Mouse (Mus musculus): Measurements from ENCODE around the gene Dnajc5. TPM values are rescaled to one million over a fixed set of nuclear protein-coding genes. Genes with fewer than 3 reads are reported as not detected.

Dnajc5 gene
- polyA plus RNA-seq, 1 experiment = 52.7 TPM

Other genes with a start within 250 kb of the Dnajc5 start
- 18.1 and 21.0 TPM in 2 replicates for gene Gmeb2, start 232.4 kb upstream of the Dnajc5 start, polyA plus RNA-seq (2012; rRNA removed)
- 1.1 and 1.3 TPM in 2 replicates for gene Stmn3, start 206.0 kb upstream of the Dnajc5 start, polyA plus RNA-seq (2012; rRNA removed)
- gene Rtel1, start 200.7 kb upstream of the Dnajc5 start, polyA plus RNA-seq (2012; rRNA removed) = 42.1 and 55.2 TPM in 2 replicates
- 36.7 and 41.9 TPM in 2 replicates for gene Zgpat, start 155.6 kb upstream of the Dnajc5 start, polyA plus RNA-seq (2012; rRNA removed)
- gene Arfrp1, start 155.1 kb upstream of the Dnajc5 start, polyA plus RNA-seq (2012; rRNA removed) = 67.5 and 73.0 TPM in 2 replicates
- gene Lime1, start 140.4 kb upstream of the Dnajc5 start, polyA plus RNA-seq (2012; rRNA removed) = 26.6 and 36.3 TPM in 2 replicates
- 4.4 and 4.6 TPM in 2 replicates for gene Zbtb46, start 61.1 kb upstream of the Dnajc5 start, polyA plus RNA-seq (2012; rRNA removed)
- not detected in 2 replicates for gene Abhd16b, start 27.3 kb upstream of the Dnajc5 start, polyA plus RNA-seq (2012; rRNA removed)
- 118 and 128 TPM in 2 replicates for gene Tpd52l2, start 23.3 kb upstream of the Dnajc5 start, polyA plus RNA-seq (2012; rRNA removed)
- 139 and 214 TPM in 2 replicates for gene Uckl1, start 64.4 kb downstream of the Dnajc5 start, polyA plus RNA-seq (2012; rRNA removed)
- gene Prpf6, start 71.4 kb downstream of the Dnajc5 start, polyA plus RNA-seq (2012; rRNA removed) = 30.7 and 40.9 TPM in 2 replicates
- gene Zfp512b, start 72.3 kb downstream of the Dnajc5 start, polyA plus RNA-seq (2012; rRNA removed) = 43.9 and 52.6 TPM in 2 replicates
- gene Samd10, start 78.7 kb downstream of the Dnajc5 start, polyA plus RNA-seq (2012; rRNA removed) = 14.7 and 20.2 TPM in 2 replicates
- gene Gm29797, start 136.5 kb downstream of the Dnajc5 start, polyA plus RNA-seq (2012; rRNA removed) = 0.11 TPM in 1 of 2 replicates, not detected in the other
- gene Sox18, start 151.2 kb downstream of the Dnajc5 start, polyA plus RNA-seq (2012; rRNA removed) = 20.0 and 27.2 TPM in 2 replicates
- gene Tcea2, start 159.8 kb downstream of the Dnajc5 start, polyA plus RNA-seq (2012; rRNA removed) = 27.8 and 38.0 TPM in 2 replicates
- gene Rgs19, start 173.5 kb downstream of the Dnajc5 start, polyA plus RNA-seq (2012; rRNA removed) = 40.4 and 51.8 TPM in 2 replicates
- gene Lkaaear1, start 178.0 kb downstream of the Dnajc5 start, polyA plus RNA-seq (2012; rRNA removed) = not detected in 2 replicates
- gene Oprl1, start 194.5 kb downstream of the Dnajc5 start, polyA plus RNA-seq (2012; rRNA removed) = 0.18 and 0.24 TPM in 2 replicates
- gene Myt1, start 242.8 kb downstream of the Dnajc5 start, polyA plus RNA-seq (2012; rRNA removed) = 0.03 and 0.06 TPM in 2 replicates